Mouse (Mus musculus) heart, embryonic 13.5 days (tissue): ENCODE data around the gene Ptprj. TPM values are rescaled to one million over a fixed set of nuclear protein-coding genes. Genes with fewer than 3 reads are reported as not detected.

Experiments
- ATAC-seq: fragments of 200-750 bp; cut with Nextera tagmentation; 2 replicates; pipeline ENCODE4 v1.8.0; 2017; ENCODE audit warnings: moderate TSS enrichment; ENCODE audit not compliant: insufficient number of reproducible peaks, low FRiP score, low TSS enrichment; ENCODE audit errors: extremely low read depth
- H3K27ac ChIP-seq: fragments of 300-500 bp; sonication (generic); replicated peaks from 2 replicates; pipeline ENCODE4 v1.5.1; 2015; ENCODE audit warnings: moderate library complexity, mild to moderate bottlenecking, inconsistent platforms
- H3K27me3 ChIP-seq: fragments of 300-500 bp; sonication (generic); replicated peaks from 2 replicates; pipeline ENCODE4 v1.6.1; 2015; ENCODE audit warnings: mild to moderate bottlenecking, inconsistent platforms
- H3K36me3 ChIP-seq: fragments of 300-500 bp; sonication (generic); 2 replicates; pipeline ENCODE4 v1.6.1; 2015; ENCODE audit warnings: mild to moderate bottlenecking, inconsistent platforms
- H3K4me1 ChIP-seq: fragments of 300-500 bp; sonication (generic); 2 replicates; pipeline ENCODE4 v1.6.1; 2015; ENCODE audit warnings: inconsistent platforms
- H3K4me2 ChIP-seq: fragments of 300-500 bp; sonication (generic); 2 replicates; pipeline ENCODE4 v1.6.1; 2015; ENCODE audit warnings: inconsistent platforms, mild to moderate bottlenecking, moderate library complexity
- H3K4me3 ChIP-seq: fragments of 300-500 bp; sonication (generic); 2 replicates; pipeline ENCODE4 v1.5.1; 2015; ENCODE audit warnings: moderate library complexity, mild to moderate bottlenecking, inconsistent platforms
- H3K9ac ChIP-seq: fragments of 300-500 bp; sonication (generic); 2 replicates; pipeline ENCODE4 v1.6.1; 2015; ENCODE audit warnings: inconsistent platforms, mild to moderate bottlenecking, moderate library complexity
- H3K9me3 ChIP-seq: fragments of 300-500 bp; sonication (generic); 2 replicates; pipeline ENCODE4 v1.6.1; 2016; ENCODE audit warnings: inconsistent platforms
- WGBS: fragments of 180-500 bp; shearing (Covaris S2); methylation state at CpG from one replicate; pipeline ENCODE4 v1.1.7; 2015; ENCODE audit warnings: mixed read lengths; 5-methylcytosine and 5-hydroxymethylcytosine counted together
- polyA plus RNA-seq: library from polyadenylated mRNA; unstranded; fragments of >200 nt; fragmentation: Nextera tagmentation; extraction: Ambion mirVana; gene quantifications from 2 replicates; pipeline ENCODE4 v1.2.1, GENCODE M21; 2015

Ptprj gene
- polyA plus RNA-seq, 1 experiment from 2014 or later: 1.3 TPM

DNA sequence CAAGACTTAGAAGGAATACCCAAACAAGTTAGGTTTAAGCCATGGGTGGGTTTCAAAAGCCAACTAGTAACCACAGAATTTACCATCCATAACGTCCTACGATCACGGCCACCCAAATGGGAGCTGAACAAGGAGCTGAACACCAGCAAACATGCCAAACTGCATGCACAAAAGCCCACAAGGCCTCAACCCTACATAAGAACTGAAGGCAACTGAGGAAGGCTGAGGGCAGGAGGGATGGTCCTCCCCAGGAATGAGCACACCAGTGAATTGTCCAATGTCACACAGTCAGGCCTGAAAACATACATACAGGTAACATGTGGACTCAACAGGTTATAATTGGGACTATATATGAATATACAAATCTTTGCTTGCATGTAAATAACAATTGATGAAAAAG is 20.6 kb upstream of the Ptprj start:
- Histone ChIP-seq H3K4me3 (no peak overlapping the region), H3K27ac (no peak overlapping the region), H3K9me3 (no peaks in the 10 kb centered on the region), H3K9ac (no peak overlapping the region), H3K4me1 (no peaks in the 10 kb centered on the region), H3K27me3 (no peaks in the 10 kb centered on the region), H3K36me3 (no peaks in the 10 kb centered on the region), H3K4me2 (no peak overlapping the region)
- no peak for ATAC-seq
- 87% methylated on average over 3 of the region's 3 CpGs for WGBS

GRCm38 (mm10) chr2:90588141-90588540 is 7.7 kb upstream of the Ptprj start:
- Histone ChIP-seq H3K27me3 (no peaks in the 10 kb centered on the region; the same call in 1 of the 2 replicates), H3K9me3 (peaks cover 4% of the 10 kb centered on the region), H3K27ac (no peak overlapping the region), H3K4me1 (peaks cover 8% of the 10 kb centered on the region), H3K4me2 (no peak overlapping the region), H3K36me3 (no peaks in the 10 kb centered on the region), H3K9ac (no peak overlapping the region), H3K4me3 (no peak overlapping the region)
- no peak for ATAC-seq
- WGBS: 29% methylated on average over 1 of the region's 1 CpGs

- H3K27me3 ChIP-seq: peaks cover 5% of the 10 kb centered on the region
- H3K36me3 ChIP-seq: no peaks in the 10 kb centered on the region
- no peak for ATAC-seq
- H3K27ac ChIP-seq: no peak overlapping the region
- no peak overlapping the region for H3K9ac ChIP-seq
- peaks cover 18% of the 10 kb centered on the region for H3K4me1 ChIP-seq
- H3K9me3 ChIP-seq: no peaks in the 10 kb centered on the region
- no peak overlapping the region for H3K4me3 ChIP-seq
- 50% methylated on average over 4 of the region's 4 CpGs for WGBS
- no peak overlapping the region for H3K4me2 ChIP-seq
These were observed 4.1 kb upstream of the Ptprj start for GRCm38 (mm10) chr2:90584506-90584905.

DNA sequence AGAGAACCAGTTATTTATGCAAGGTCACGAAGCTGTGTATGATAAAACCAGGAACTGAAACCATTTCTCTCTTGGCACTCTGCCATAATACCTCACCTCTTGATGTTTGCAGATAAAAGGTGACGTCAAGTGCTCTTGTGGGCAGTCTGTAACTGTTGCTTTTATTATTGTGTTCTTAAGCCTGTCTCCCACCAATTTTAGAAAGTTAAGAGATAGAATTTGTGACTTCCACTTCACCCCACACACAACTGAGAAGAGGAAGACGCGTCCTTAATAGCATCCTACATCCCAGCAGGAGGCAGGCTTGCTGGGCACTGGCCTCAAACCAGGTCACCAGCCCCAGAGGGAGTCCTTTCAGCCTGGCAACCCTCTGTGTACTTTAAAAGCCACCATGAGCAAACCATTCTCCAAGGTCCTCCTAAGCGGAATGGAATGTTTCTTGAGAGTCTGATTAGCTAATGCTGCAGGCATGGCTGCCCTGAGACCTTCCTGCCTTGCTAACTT is 3.2 kb upstream of the Ptprj start:
- WGBS: 29% methylated on average over 5 of the region's 5 CpGs
- 0 out of 2 replicates have a peak overlapping the region, but pooled peaks have one; percentile 32 for H3K27ac ChIP-seq

GRCm38 (mm10) chr2:90582814-90583213 is 2.4 kb upstream of the Ptprj start:
- no peak overlapping the region for H3K9ac ChIP-seq
- peaks cover 12% of the 10 kb centered on the region for H3K27me3 ChIP-seq
- no peak overlapping the region for H3K4me3 ChIP-seq
- ATAC-seq: no peak
- H3K4me2 ChIP-seq: no peak overlapping the region
- peaks cover 24% of the 10 kb centered on the region for H3K4me1 ChIP-seq
- WGBS: 51% methylated on average over 2 of the region's 2 CpGs
- no peaks in the 10 kb centered on the region for H3K9me3 ChIP-seq
- H3K27ac ChIP-seq: no peak overlapping the region
- no peaks in the 10 kb centered on the region for H3K36me3 ChIP-seq

More for the DNA sequence above, 3.2 kb upstream of the Ptprj start:
- no peak for ATAC-seq
- Histone ChIP-seq H3K9ac (no peak overlapping the region), H3K4me2 (no peak overlapping the region), H3K36me3 (no peaks in the 10 kb centered on the region), H3K27me3 (peaks cover 5% of the 10 kb centered on the region), H3K4me3 (no peak overlapping the region), H3K9me3 (no peaks in the 10 kb centered on the region), H3K4me1 (peaks cover 24% of the 10 kb centered on the region)

DNA sequence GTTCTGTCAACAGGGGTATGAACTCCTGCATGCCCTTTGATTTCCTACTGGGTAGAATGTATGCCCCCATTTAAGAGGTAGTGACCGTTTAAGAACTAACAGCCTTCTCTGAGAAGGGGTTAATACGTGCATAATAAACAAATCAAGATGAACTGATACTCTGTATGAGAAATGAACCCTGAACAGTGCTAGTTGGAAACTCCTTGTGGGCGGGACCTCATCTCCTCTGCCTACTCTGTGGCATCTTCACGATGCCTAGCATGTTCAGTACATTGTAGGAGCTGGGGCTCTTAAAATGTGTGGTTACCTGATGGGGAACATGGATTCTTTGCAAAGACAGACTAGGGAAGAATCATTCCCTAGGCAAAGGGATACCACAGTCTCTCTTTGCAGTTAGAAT is 1.9 kb upstream of the Ptprj start:
- WGBS: 74% methylated on average over 4 of the region's 4 CpGs
- H3K27me3 ChIP-seq: peaks cover 17% of the 10 kb centered on the region
- H3K36me3 ChIP-seq: no peaks in the 10 kb centered on the region
- no peak overlapping the region for H3K9ac ChIP-seq
- H3K9me3 ChIP-seq: no peaks in the 10 kb centered on the region
- no peak overlapping the region for H3K4me2 ChIP-seq
- H3K27ac ChIP-seq: no peak overlapping the region
- ATAC-seq: no peak
- H3K4me3 ChIP-seq: no peak overlapping the region
- peaks cover 24% of the 10 kb centered on the region for H3K4me1 ChIP-seq

GRCm38 (mm10) chr2:90581796-90582125 is 1.3 kb upstream of the Ptprj start:
- Histone ChIP-seq H3K9ac (no peak overlapping the region), H3K4me1 (peaks cover 24% of the 10 kb centered on the region), H3K9me3 (no peaks in the 10 kb centered on the region), H3K27ac (no peak overlapping the region), H3K4me3 (no peak overlapping the region), H3K4me2 (no peak overlapping the region), H3K27me3 (peaks cover 17% of the 10 kb centered on the region), H3K36me3 (no peaks in the 10 kb centered on the region)
- WGBS: 62% methylated on average over 1 of the region's 1 CpGs
- no peak for ATAC-seq

DNA sequence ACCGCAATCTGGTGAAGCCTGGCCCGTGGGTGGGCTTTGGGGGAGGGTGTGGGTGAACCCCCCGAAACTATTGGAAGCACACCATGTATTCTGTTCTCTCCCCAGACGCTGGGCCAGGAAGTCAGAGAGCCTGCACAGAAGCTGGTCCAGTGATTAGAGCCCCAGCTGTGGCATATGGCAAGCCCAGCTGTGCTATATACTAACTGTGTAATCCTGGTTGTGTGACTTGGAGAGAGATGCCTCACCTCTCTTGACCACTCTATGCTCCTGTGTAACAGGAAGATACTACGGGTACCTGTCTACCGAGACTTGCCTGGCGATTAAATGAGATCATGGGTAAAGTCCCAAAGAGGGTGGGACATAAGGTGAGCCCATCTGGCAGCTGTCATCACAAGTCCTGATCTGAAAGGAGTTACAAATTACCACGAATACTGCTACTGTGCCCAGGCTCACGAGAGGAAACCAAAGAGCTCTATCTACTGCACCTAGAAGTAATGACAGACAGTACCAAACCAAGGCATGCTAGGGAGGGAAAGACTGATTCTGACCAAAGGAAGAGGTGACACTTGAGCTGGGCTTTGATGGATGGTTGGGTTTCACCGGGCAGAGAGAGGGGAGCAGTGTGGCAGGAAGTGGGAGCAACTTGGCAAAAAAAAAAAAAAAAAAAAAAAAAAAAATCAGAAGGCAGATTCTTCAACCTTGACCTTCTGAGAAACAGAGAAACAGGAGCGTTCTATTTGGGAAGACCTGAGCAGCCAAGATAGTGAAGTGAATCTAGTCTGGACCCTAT is 754 bp upstream of the Ptprj start:
- Histone ChIP-seq H3K9me3 (no peaks in the 10 kb centered on the region), H3K4me3 (peak overlapping the region; percentile 85), H3K4me1 (peaks cover 24% of the 10 kb centered on the region), H3K27ac (peak overlapping the region; percentile 74), H3K36me3 (no peaks in the 10 kb centered on the region), H3K27me3 (peaks cover 17% of the 10 kb centered on the region), H3K9ac (peak overlapping the region; percentile 87), H3K4me2 (peak overlapping the region; percentile 100)
- no peak; the same call in 1 of the 2 replicates for ATAC-seq
- 11% methylated on average over 11 of the region's 11 CpGs for WGBS

GRCm38 (mm10) chr2:90579728-90580235 is 665 bp downstream of the Ptprj start:
- ATAC-seq: peak; percentile 23; the same call in 1 of the 2 replicates
- Histone ChIP-seq H3K9ac (peak overlapping the region; percentile 87), H3K27ac (peak overlapping the region; percentile 74), H3K4me3 (peak overlapping the region; percentile 85), H3K4me2 (peak overlapping the region; percentile 100), H3K9me3 (no peaks in the 10 kb centered on the region), H3K4me1 (peaks cover 29% of the 10 kb centered on the region), H3K27me3 (peaks cover 17% of the 10 kb centered on the region), H3K36me3 (no peaks in the 10 kb centered on the region)
- 0% methylated on average over 42 of the region's 44 CpGs for WGBS

DNA sequence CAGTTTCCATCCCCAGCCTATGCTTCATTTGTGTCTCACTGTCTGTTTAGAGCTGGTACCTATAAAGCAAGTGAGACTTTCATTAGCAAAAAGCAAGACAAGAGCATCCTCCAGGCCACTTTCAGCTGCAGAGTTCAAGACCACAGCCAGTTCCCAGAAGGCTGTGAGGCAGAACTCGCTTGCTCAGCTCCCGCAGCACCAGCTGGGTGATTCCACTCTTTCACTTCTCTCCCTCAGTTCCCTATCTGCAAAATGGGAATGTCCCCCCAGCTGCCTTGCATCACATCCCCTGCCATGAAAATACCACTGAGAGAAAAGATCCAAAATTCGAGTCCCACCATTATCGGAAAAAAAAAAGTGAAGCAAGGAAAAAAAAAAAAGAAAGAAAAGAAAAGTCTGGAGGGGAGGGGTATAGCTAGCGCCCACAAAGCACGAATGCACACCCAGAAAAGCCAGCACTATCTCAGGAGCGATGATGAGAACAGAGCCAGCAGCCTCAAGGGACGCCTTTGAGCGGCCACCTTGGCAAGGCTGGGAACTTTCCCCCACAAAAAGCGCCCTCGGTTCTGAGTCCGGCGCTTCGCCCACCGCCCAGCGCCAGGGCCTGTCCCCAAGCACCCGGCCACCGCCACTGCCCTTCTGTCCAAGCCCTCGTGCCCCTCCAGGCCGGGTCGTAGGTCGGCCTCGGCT is 1.3 kb downstream of the Ptprj start:
- peaks cover 17% of the 10 kb centered on the region; the same call in 1 of the 2 replicates for H3K27me3 ChIP-seq
- H3K4me1 ChIP-seq: peaks cover 32% of the 10 kb centered on the region
- peak overlapping the region; percentile 74 for H3K27ac ChIP-seq
- no peaks in the 10 kb centered on the region for H3K9me3 ChIP-seq
- peak overlapping the region; percentile 85 for H3K4me3 ChIP-seq
- H3K9ac ChIP-seq: peak overlapping the region; percentile 87
- ATAC-seq: no peak
- peak overlapping the region; percentile 100 for H3K4me2 ChIP-seq
- WGBS: 3% methylated on average over 23 of the region's 23 CpGs
- no peaks in the 10 kb centered on the region for H3K36me3 ChIP-seq

GRCm38 (mm10) chr2:90577451-90578279 is 2.8 kb downstream of the Ptprj start:
- H3K27me3 ChIP-seq: peaks cover 17% of the 10 kb centered on the region; the same call in 1 of the 2 replicates
- H3K36me3 ChIP-seq: no peaks in the 10 kb centered on the region
- ATAC-seq: no peak
- 82% methylated on average over 7 of the region's 7 CpGs for WGBS
- H3K4me3 ChIP-seq: no peak overlapping the region
- no peak overlapping the region for H3K9ac ChIP-seq
- peaks cover 32% of the 10 kb centered on the region for H3K4me1 ChIP-seq
- no peak overlapping the region for H3K27ac ChIP-seq
- no peaks in the 10 kb centered on the region for H3K9me3 ChIP-seq
- H3K4me2 ChIP-seq: no peak overlapping the region
